Mouse (Mus musculus) heart, adult 2 months (tissue): ENCODE data around the gene Aldh1l1. TPM values are rescaled to one million over a fixed set of nuclear protein-coding genes. Genes with fewer than 3 reads are reported as not detected.

Experiments used
- DNase-seq, 2 experiments: peaks; one replicate each; pipeline ENCODE4 v3.0.0; 2021
- H3K27ac ChIP-seq: fragments of 200-600 bp; 2 replicates; pipeline ENCODE4 v1.8.1; 2022
- H3K27me3 ChIP-seq: fragments of 200-500 bp; 2 replicates; pipeline ENCODE4 v1.6.1; 2012; ENCODE audit warnings: mild to moderate bottlenecking, low read length, inconsistent platforms, mixed read lengths; ENCODE audit not compliant: control insufficient read depth, insufficient read depth
- H3K36me3 ChIP-seq: fragments of 200-500 bp; 2 replicates; pipeline ENCODE4 v1.6.1; 2012; ENCODE audit warnings: low read length, inconsistent platforms; ENCODE audit not compliant: control insufficient read depth, insufficient read depth
- H3K4me1 ChIP-seq: fragments of 200-500 bp; 2 replicates; pipeline ENCODE4 v1.6.1; 2011; ENCODE audit warnings: low read length; ENCODE audit not compliant: control insufficient read depth, insufficient read depth
- H3K4me3 ChIP-seq: fragments of 200-600 bp; 2 replicates; pipeline ENCODE4 v1.8.1; 2022
- H3K79me2 ChIP-seq: fragments of 200-500 bp; replicated peaks from 2 replicates; pipeline ENCODE4 v1.6.1; 2012; ENCODE audit warnings: mild to moderate bottlenecking, inconsistent platforms, low read length, moderate library complexity, mixed read lengths; ENCODE audit not compliant: control insufficient read depth, insufficient read depth
- H3K9ac ChIP-seq: fragments of 200-500 bp; 2 replicates; pipeline ENCODE4 v1.6.1; 2012; ENCODE audit warnings: low read depth, mild to moderate bottlenecking, control low read depth, inconsistent platforms, low read length, mixed read lengths
- CTCF ChIP-seq: fragments of 200-600 bp; IDR thresholded peaks from 2 replicates; pipeline ENCODE4 v1.8.1; 2022; ENCODE audit warnings: antibody characterized with exemption, mild to moderate bottlenecking, moderate library complexity
- EP300 ChIP-seq: fragments of 200-500 bp; IDR thresholded peaks from 2 replicates; pipeline ENCODE4 v1.6.1; 2011; ENCODE audit warnings: low read depth, low read length, control low read depth; ENCODE audit not compliant: insufficient read depth
- POLR2A ChIP-seq: fragments of 200-500 bp; IDR thresholded peaks from 2 replicates; pipeline ENCODE4 v1.6.1; 2011; ENCODE audit warnings: mild to moderate bottlenecking, low read depth, low read length, control low read depth; ENCODE audit not compliant: insufficient read depth
- WGBS: fragments of 180-500 bp; shearing (Covaris S2); methylation state at CpG from one replicate; pipeline ENCODE4 v1.1.7; 2018; 5-methylcytosine and 5-hydroxymethylcytosine counted together
- intact Hi-C: fragments of 180-260 bp; cut with DNase I; formaldehyde crosslinking; loops from one replicate; pipeline ENCODE4 v1.15.1; 2025
- polyA plus RNA-seq: library from polyadenylated mRNA; depleted of rRNA; stranded (reverse); fragments of >200 nt; gene quantifications from 2 replicates; pipeline ENCODE4 v1.2.3, GENCODE M21; 2012
- total RNA-seq, 2 experiments: library from RNA; stranded (reverse); gene quantifications; 2 replicates each; pipeline ENCODE4 v1.2.3; 2021

The Aldh1l1 gene
- total and polyA plus RNA-seq, 3 experiments: 2.5 to 3.7 (median 3.2) TPM

DNA sequence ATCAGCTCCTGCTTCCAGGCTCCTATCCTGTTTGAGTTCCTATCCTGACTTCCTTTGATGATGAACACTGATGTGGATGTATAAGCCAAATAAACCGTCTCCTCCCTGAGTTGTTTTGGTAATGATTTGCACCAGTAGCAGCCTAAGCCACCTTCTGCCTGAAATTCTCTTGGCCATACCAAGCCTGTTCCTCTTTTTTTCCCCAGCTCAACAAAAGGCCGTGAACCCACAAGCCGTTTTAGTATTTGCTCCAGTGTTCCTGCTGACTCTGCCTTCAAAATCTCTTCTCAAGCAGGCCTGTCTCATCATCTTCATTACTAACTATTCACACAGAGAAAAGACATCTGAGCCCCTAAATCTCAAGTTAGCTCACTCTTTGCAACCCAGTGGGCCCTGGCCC lies 7.9 kb downstream of the Aldh1l1 start:
- no peak for DNase-seq
- no peak overlapping the region for H3K27ac ChIP-seq
- H3K79me2 ChIP-seq: no peaks in the 10 kb centered on the region
- WGBS: 76% methylated on average over 3 of the region's 3 CpGs
- peaks cover 11% of the 10 kb centered on the region for H3K4me1 ChIP-seq
- H3K9ac ChIP-seq: no peak overlapping the region
- no peaks in the 10 kb centered on the region for H3K27me3 ChIP-seq
- no peaks in the 10 kb centered on the region for H3K36me3 ChIP-seq
- TF ChIP-seq POLR2A: no peak
- TF ChIP-seq EP300: no peak
- no peak for TF ChIP-seq CTCF
- H3K4me3 ChIP-seq: no peak overlapping the region
- intact Hi-C loops: no loop called here

DNA sequence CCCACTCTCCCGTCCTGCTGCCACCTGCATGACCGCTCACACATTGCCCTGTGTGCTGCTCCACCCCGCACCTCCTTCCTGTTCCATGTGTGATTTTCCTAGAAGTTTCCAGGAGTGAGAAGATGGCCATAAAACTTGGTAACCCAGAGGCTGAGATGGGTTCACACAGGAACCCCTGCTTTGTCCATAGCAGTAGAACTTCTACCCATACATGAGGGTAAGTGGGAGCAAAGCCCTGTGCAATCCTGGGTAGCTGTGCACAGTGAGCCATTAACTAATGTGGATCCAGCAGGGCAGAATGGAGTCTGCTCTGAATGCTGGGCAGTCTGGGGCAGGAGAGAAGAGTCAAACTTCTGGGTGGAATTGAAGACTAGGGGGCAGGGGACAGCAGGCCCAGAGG lies 8.3 kb downstream of the Aldh1l1 start:
- no peak for DNase-seq
- Histone ChIP-seq H3K9ac (no peak overlapping the region), H3K27me3 (no peaks in the 10 kb centered on the region), H3K27ac (no peak overlapping the region), H3K4me3 (no peak overlapping the region), H3K4me1 (peaks cover 11% of the 10 kb centered on the region), H3K79me2 (no peaks in the 10 kb centered on the region), H3K36me3 (no peaks in the 10 kb centered on the region)
- TF ChIP-seq CTCF: no peak
- TF ChIP-seq POLR2A: no peak
- no peak for TF ChIP-seq EP300
- WGBS: 91% methylated on average over 3 of the region's 3 CpGs
- intact Hi-C loops: no loop called here

DNA sequence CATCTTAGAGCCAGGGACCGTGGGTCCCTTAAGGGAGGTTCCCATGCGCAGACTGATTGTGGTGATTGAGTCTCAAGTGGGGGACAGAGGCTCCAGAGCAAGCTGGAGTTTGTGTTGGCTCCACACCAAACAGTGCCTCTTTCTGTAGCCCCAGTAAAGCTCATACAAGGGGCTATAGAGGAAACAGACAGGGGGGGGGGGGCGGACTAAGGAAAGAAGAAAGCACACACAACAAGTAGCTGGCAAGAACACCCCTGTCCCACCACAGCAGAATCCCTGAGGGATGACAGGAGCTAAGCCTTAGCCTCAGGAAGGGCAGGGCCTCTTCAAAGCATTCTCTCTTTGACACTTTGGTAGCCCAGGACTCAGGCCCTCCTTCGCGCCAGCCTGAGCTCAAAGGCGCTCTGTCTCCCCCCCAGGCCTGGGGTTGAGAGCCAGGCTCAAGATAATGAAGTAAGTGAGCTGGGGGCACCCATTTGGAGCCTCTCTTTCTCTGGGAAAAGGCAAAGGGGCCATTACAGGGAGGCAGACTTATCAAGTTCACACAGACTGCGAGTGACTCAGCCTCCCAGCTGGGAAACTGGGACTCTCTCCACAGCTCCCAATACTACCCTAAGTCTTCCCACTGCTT lies 9.2 kb downstream of the Aldh1l1 start:
- Histone ChIP-seq H3K36me3 (no peaks in the 10 kb centered on the region), H3K27ac (peak overlapping the region; percentile 43), H3K27me3 (no peaks in the 10 kb centered on the region), H3K4me3 (no peak overlapping the region), H3K79me2 (no peaks in the 10 kb centered on the region), H3K9ac (no peak overlapping the region), H3K4me1 (peaks cover 11% of the 10 kb centered on the region)
- DNase-seq: peak; percentile 55
- WGBS: 54% methylated on average over 6 of the region's 7 CpGs
- TF ChIP-seq EP300 (no peak), POLR2A (no peak), CTCF (no peak)
- intact Hi-C loops: no loop called here

DNA sequence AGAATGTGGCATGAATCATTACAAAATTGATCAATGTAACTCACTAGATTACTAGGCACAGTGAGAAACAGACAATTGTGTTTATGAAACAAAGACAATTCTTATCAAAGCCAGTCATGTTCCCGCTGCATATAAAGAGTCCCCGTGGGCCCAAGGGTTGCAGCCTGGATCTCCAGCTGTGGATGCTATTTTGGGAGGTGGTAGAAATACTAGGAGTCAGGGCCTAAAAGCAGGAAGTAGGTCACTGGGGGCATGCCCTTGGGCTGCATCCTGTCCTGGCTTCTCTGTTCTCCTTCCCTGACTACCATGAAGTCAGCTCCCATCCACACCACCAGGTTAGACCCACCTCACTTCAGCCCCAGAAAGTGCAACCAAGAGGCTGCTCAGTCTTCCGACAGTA lies 10.0 kb downstream of the Aldh1l1 start:
- no peak overlapping the region for H3K4me3 ChIP-seq
- 34% methylated on average over 3 of the region's 3 CpGs for WGBS
- peaks cover 11% of the 10 kb centered on the region for H3K4me1 ChIP-seq
- H3K27ac ChIP-seq: peak overlapping the region; percentile 43
- DNase-seq: no peak
- no peaks in the 10 kb centered on the region for H3K79me2 ChIP-seq
- intact Hi-C loops: no loop called here
- no peaks in the 10 kb centered on the region for H3K36me3 ChIP-seq
- H3K27me3 ChIP-seq: no peaks in the 10 kb centered on the region
- TF ChIP-seq EP300 (0 out of 2 replicates have a peak, but pooled peaks have one; percentile 6), POLR2A (no peak)
- no peak overlapping the region for H3K9ac ChIP-seq

DNA sequence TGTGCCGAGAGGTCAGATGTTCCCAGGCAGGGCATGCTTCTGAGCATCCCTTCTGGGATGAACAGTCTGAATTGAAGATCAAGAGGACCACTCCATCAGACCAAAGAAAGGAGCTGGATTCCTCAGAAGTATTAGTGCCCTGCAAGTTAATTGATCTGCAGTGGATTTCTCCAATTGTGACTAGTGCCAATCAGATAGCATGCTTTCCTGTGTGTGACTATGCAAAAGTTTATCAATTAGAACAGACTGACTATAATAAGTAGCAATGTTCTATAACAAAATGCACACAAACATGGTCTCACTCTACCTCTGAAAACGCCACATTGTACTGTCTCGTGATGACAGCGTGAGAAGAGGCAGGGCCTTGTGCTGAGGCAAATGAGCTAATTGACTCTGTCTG lies 13.3 kb downstream of the Aldh1l1 start:
- H3K27me3 ChIP-seq: no peaks in the 10 kb centered on the region
- DNase-seq: no peak
- H3K4me1 ChIP-seq: peaks cover 11% of the 10 kb centered on the region
- WGBS: 73% methylated on average over 4 of the region's 4 CpGs
- intact Hi-C loops: no loop called here
- no peaks in the 10 kb centered on the region for H3K36me3 ChIP-seq
- H3K79me2 ChIP-seq: no peaks in the 10 kb centered on the region
- H3K9ac ChIP-seq: no peak overlapping the region
- TF ChIP-seq POLR2A (no peak), CTCF (no peak), EP300 (no peak)
- H3K4me3 ChIP-seq: no peak overlapping the region
- no peak overlapping the region for H3K27ac ChIP-seq

DNA sequence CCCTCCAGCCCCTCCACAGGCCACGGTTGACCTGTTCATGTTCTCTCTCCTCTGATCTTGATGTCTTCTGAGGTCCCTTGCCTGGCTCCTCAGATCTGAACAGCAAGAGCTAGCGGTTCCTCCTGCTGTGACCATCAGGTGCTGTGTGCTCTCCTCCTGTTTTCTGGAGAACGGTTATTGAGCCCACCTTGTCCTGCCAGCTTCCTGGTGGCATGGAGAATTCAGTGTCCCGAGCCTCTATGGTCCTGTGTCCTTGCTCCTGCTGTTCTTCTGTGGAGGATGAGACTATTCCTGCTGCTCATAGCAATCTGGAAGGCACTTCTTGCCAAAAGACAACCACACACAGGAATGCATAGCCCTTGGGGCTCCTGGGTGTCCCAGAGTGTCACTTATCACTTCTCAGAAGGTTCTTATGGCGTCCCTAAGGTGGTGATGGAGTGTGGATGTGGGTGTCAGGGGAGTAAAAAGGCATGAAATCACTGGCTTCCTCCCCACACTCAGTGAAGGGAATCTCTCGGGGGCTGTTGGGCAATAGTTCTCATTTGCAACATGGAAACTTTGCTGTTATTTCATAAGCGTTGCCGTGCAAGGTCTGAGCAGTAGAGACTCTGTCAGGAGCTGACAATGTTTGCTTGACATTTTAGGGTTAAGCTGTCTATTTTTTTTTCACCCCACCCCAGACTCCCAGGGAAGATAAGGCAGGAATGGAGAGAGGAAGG lies 15.2 kb downstream of the Aldh1l1 start:
- DNase-seq: peak in 1 of 2 experiments; percentile 35
- H3K27ac ChIP-seq: no peak overlapping the region
- 0 out of 2 replicates have a peak, but pooled peaks cover 3% of the 10 kb centered on the region for H3K36me3 ChIP-seq
- H3K4me1 ChIP-seq: peaks cover 4% of the 10 kb centered on the region
- H3K79me2 ChIP-seq: no peaks in the 10 kb centered on the region
- no peaks in the 10 kb centered on the region for H3K27me3 ChIP-seq
- TF ChIP-seq EP300: no peak
- no peak for TF ChIP-seq POLR2A
- TF ChIP-seq CTCF: no peak
- WGBS: 50% methylated on average over 8 of the region's 8 CpGs
- intact Hi-C loops: no loop called here
- no peak overlapping the region for H3K4me3 ChIP-seq
- H3K9ac ChIP-seq: no peak overlapping the region
